Mouse (Mus musculus) embryonic facial prominence, embryonic 14.5 days (tissue): Measurements from ENCODE around the gene Ambra1. TPM values are rescaled to one million over a fixed set of nuclear protein-coding genes. Genes with fewer than 3 reads are reported as not detected.

Experiments used
- ATAC-seq: fragments of 200-750 bp; cut with Nextera tagmentation; 2 replicates; pipeline ENCODE4 v1.8.0; 2017; ENCODE audit warnings: low read depth, moderate number of reproducible peaks, moderate TSS enrichment
- DNase-seq: peaks from one replicate; pipeline ENCODE4 v3.0.0-alpha.2; 2015; ENCODE audit warnings: low spot score
- H3K27ac ChIP-seq: fragments of 300-500 bp; sonication (generic); replicated peaks from 2 replicates; pipeline ENCODE4 v1.5.1; 2014; ENCODE audit warnings: low read depth, mild to moderate bottlenecking, low read length, moderate library complexity
- H3K27me3 ChIP-seq: fragments of 300-500 bp; sonication (generic); replicated peaks from 2 replicates; pipeline ENCODE4 v1.6.1; 2014; ENCODE audit warnings: low read length; ENCODE audit not compliant: control insufficient read depth, insufficient read depth
- H3K36me3 ChIP-seq: fragments of 300-500 bp; sonication (generic); 2 replicates; pipeline ENCODE4 v1.6.1; 2014; ENCODE audit warnings: low read length, mixed read lengths; ENCODE audit not compliant: control insufficient read depth, insufficient read depth
- H3K4me1 ChIP-seq: fragments of 300-500 bp; sonication (generic); 2 replicates; pipeline ENCODE4 v1.6.1; 2014; ENCODE audit warnings: antibody characterized with exemption, low read length; ENCODE audit not compliant: control insufficient read depth, insufficient read depth
- H3K4me2 ChIP-seq: fragments of 300-500 bp; sonication (generic); 2 replicates; pipeline ENCODE4 v1.6.1; 2014; ENCODE audit warnings: low read depth, mild to moderate bottlenecking, low read length, moderate library complexity, mixed read lengths
- H3K4me3 ChIP-seq: fragments of 300-500 bp; sonication (generic); 2 replicates; pipeline ENCODE4 v1.5.1; 2014; ENCODE audit warnings: low read depth, mild to moderate bottlenecking, low read length
- H3K9ac ChIP-seq: fragments of 300-500 bp; sonication (generic); 2 replicates; pipeline ENCODE4 v1.6.1; 2014; ENCODE audit warnings: low read depth, mild to moderate bottlenecking, low read length, moderate library complexity, mixed read lengths
- H3K9me3 ChIP-seq: fragments of 300-500 bp; sonication (generic); 2 replicates; pipeline ENCODE4 v1.6.1; 2016; ENCODE audit warnings: low read length; ENCODE audit not compliant: control insufficient read depth
- WGBS: fragments of 180-500 bp; shearing (Covaris S2); extraction: QIAGEN DNeasy Blood & Tissue Kit; methylation state at CpG from one replicate; pipeline ENCODE4 v1.1.7; 2014; 5-methylcytosine and 5-hydroxymethylcytosine counted together
- polyA plus RNA-seq: library from polyadenylated mRNA; unstranded; fragments of >200 nt; fragmentation: Nextera tagmentation; extraction: Ambion mirVana; gene quantifications from 2 replicates; pipeline ENCODE4 v1.2.1, GENCODE M21; 2014

Gene Ambra1
- polyA plus RNA-seq, 1 experiment from 2014 or later: 15.3 TPM

DNA sequence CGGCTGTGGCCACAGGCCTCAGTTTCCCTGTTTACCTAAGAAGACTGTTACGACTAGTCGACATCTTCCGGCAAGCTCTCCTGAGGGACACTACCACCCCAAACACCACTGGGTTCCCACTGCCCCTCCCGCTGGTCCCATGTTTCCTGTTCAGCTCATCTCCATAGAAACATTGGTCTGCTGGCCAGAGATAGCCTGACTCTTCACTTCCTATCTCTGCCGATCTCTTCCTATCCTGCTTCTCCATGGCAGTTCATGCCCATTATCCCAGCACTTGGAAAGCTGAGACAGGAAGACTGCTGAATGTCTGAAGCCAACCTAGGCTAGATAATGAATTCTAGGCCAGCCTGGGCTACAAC is 218.2 kb downstream of the Ambra1 start:
- H3K36me3 ChIP-seq: no peaks in the 10 kb centered on the region
- H3K27me3 ChIP-seq: no peaks in the 10 kb centered on the region
- H3K9me3 ChIP-seq: no peaks in the 10 kb centered on the region
- H3K4me2 ChIP-seq: no peak overlapping the region; the same call in 1 of the 2 replicates
- 61% methylated on average over 5 of the region's 6 CpGs for WGBS
- peaks cover 33% of the 10 kb centered on the region for H3K4me1 ChIP-seq
- H3K4me3 ChIP-seq: no peak overlapping the region
- H3K9ac ChIP-seq: no peak overlapping the region
- ATAC-seq (no peak), DNase-seq (no peak)
- peak overlapping the region; percentile 39; the same call in 1 of the 2 replicates for H3K27ac ChIP-seq

- Histone ChIP-seq H3K27me3 (no peaks in the 10 kb centered on the region), H3K4me2 (no peak overlapping the region), H3K9me3 (no peaks in the 10 kb centered on the region), H3K9ac (no peak overlapping the region), H3K27ac (peak overlapping the region; percentile 39; the same call in 1 of the 2 replicates), H3K36me3 (no peaks in the 10 kb centered on the region), H3K4me3 (no peak overlapping the region), H3K4me1 (peaks cover 36% of the 10 kb centered on the region)
- WGBS: 58% methylated on average over 3 of the region's 3 CpGs
- no peak for ATAC-seq
- DNase-seq: no peak
These were observed 218.9 kb downstream of the Ambra1 start for GRCm38 (mm10) chr2:91948792-91949241.

- H3K36me3 ChIP-seq: peaks cover 1% of the 10 kb centered on the region; the same call in 1 of the 2 replicates
- peak overlapping the region; percentile 51 for H3K9ac ChIP-seq
- peak overlapping the region; percentile 63 for H3K27ac ChIP-seq
- DNase-seq: peak; percentile 54
- peak; percentile 5 for ATAC-seq
- H3K9me3 ChIP-seq: no peaks in the 10 kb centered on the region
- no peaks in the 10 kb centered on the region for H3K27me3 ChIP-seq
- peak overlapping the region; percentile 43 for H3K4me2 ChIP-seq
- H3K4me1 ChIP-seq: peaks cover 36% of the 10 kb centered on the region
- peak overlapping the region; percentile 10; the same call in 1 of the 2 replicates for H3K4me3 ChIP-seq
- WGBS: 54% methylated on average over 14 of the region's 17 CpGs
These were observed 219.7 kb downstream of the Ambra1 start for GRCm38 (mm10) chr2:91949411-91950274.

- H3K27me3 ChIP-seq: no peaks in the 10 kb centered on the region
- H3K36me3 ChIP-seq: peaks cover 4% of the 10 kb centered on the region; the same call in 1 of the 2 replicates
- DNase-seq (peak; percentile 85), ATAC-seq (peak; percentile 69)
- no peaks in the 10 kb centered on the region for H3K9me3 ChIP-seq
- peak overlapping the region; percentile 43 for H3K4me2 ChIP-seq
- H3K27ac ChIP-seq: peak overlapping the region; percentile 63
- H3K9ac ChIP-seq: peak overlapping the region; percentile 51
- peaks cover 36% of the 10 kb centered on the region for H3K4me1 ChIP-seq
- H3K4me3 ChIP-seq: peak overlapping the region; percentile 10; the same call in 1 of the 2 replicates
- WGBS: 12% methylated on average over 13 of the region's 15 CpGs
These were observed 220.5 kb downstream of the Ambra1 start for GRCm38 (mm10) chr2:91950275-91951085.

DNA sequence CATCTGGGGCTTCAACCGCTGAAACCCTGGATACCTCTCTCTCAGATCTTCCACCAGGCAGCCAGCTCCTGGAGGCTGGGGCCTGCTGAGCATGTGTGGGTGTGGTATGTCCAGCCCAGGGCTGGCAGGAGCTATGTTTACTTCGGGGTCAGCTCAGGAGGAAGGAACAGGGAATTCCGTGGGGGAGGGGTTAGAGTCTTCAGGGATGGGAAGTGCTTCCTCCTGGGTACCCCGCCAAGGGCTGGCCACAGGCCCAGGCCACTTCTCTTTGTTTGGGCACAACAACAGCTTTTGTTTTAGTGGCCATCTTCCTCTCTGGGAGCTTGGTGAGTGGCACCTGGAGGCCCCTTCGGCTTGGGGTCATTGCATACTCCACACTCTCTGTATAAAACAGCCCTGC is 223.9 kb downstream of the Ambra1 start:
- Histone ChIP-seq H3K4me2 (no peak overlapping the region), H3K36me3 (peaks cover 4% of the 10 kb centered on the region; the same call in 1 of the 2 replicates), H3K9ac (0 out of 2 replicates have a peak overlapping the region, but pooled peaks have one; percentile 2), H3K27ac (peak overlapping the region; percentile 18; the same call in 1 of the 2 replicates), H3K4me1 (peaks cover 33% of the 10 kb centered on the region), H3K27me3 (no peaks in the 10 kb centered on the region), H3K4me3 (no peak overlapping the region), H3K9me3 (no peaks in the 10 kb centered on the region)
- 22% methylated on average over 4 of the region's 5 CpGs for WGBS
- DNase-seq (peak; percentile 64), ATAC-seq (no peak)

DNA sequence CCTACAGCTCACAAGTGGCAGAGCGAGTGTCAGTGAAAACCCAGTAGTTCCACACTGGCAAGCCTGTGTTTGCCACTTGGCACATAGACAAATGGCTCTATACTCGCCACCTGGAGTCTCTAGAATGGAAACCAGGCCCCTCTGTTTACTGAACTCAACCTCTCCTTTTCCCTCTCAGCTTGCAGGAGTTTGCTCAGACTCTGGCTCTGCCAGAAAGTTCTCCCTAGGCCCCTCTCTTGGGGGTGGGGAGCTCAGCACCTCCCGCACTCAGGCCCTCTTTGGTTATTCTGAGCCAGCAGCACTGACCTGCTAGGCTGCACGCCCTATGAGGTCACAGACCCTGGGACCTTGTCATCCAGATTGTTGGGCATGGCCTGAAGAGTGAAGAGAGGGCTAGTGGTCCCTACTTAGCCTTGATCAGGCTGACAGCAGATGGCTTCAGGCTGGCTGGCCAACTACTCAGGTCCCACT is 225.2 kb downstream of the Ambra1 start:
- H3K27ac ChIP-seq: no peak overlapping the region
- WGBS: 91% methylated on average over 4 of the region's 4 CpGs
- no peak for DNase-seq
- H3K9ac ChIP-seq: no peak overlapping the region
- peaks cover 21% of the 10 kb centered on the region for H3K4me1 ChIP-seq
- H3K4me3 ChIP-seq: no peak overlapping the region
- ATAC-seq: no peak
- H3K4me2 ChIP-seq: no peak overlapping the region
- peaks cover 4% of the 10 kb centered on the region; the same call in 1 of the 2 replicates for H3K36me3 ChIP-seq
- H3K27me3 ChIP-seq: no peaks in the 10 kb centered on the region
- H3K9me3 ChIP-seq: no peaks in the 10 kb centered on the region

DNA sequence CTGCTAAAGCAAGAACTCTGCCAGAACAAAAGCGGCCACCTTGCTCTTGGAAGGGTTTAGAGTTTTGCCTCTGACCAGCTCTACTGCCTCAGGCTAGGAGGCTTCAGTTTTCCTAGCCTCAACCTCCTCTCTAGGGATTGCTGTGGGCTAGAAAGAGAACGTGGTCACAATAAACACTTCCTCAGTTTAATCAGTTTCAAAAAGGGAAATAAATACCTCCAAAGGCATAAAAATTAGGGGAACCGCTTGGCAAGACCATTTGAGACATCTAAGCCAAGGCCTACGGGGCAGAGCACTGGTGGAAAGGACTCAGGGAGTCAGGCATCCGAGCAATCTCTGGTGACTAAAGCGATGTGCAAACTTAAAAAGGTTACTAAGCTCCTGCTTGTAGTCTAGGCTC is 225.9 kb downstream of the Ambra1 start:
- no peak overlapping the region for H3K27ac ChIP-seq
- peaks cover 14% of the 10 kb centered on the region for H3K4me1 ChIP-seq
- 78% methylated on average over 6 of the region's 6 CpGs for WGBS
- H3K4me3 ChIP-seq: no peak overlapping the region
- H3K36me3 ChIP-seq: peaks cover 4% of the 10 kb centered on the region; the same call in 1 of the 2 replicates
- DNase-seq: no peak
- no peaks in the 10 kb centered on the region for H3K9me3 ChIP-seq
- no peak for ATAC-seq
- no peak overlapping the region for H3K9ac ChIP-seq
- no peaks in the 10 kb centered on the region for H3K27me3 ChIP-seq
- no peak overlapping the region for H3K4me2 ChIP-seq

DNA sequence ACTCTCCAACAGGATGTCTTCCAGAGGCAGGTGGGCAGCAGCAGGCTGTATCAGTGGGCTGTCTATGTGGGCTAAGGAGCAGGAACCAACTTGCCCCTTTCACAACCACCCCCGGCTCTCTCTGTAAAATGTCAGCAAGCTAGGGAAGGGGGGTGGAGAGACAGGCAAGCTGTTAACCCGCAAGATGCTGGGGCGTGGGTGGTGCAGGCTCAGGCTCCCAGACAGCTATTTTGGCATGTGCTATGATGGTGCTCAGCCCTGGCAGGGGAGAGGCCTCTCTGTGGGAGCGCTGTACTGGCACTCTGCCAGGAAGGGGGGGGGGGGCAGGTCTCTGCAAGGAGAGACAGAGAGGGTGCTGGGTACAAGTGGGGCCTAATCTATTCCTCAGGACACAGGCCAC is 227.2 kb downstream of the Ambra1 start:
- H3K4me3 ChIP-seq: no peak overlapping the region
- ATAC-seq: peak; percentile 82
- no peak overlapping the region for H3K4me2 ChIP-seq
- no peak overlapping the region for H3K27ac ChIP-seq
- WGBS: 20% methylated on average over 2 of the region's 4 CpGs
- peak; percentile 85 for DNase-seq
- no peaks in the 10 kb centered on the region for H3K9me3 ChIP-seq
- no peak overlapping the region for H3K9ac ChIP-seq
- no peaks in the 10 kb centered on the region for H3K27me3 ChIP-seq
- H3K4me1 ChIP-seq: peaks cover 16% of the 10 kb centered on the region
- H3K36me3 ChIP-seq: peaks cover 4% of the 10 kb centered on the region; the same call in 1 of the 2 replicates
